Mouse (Mus musculus) embryonic fibroblast, embryonic 13.5 days (primary cell): ENCODE data around the gene Gabrr2.

Experiments
- CTCF ChIP-seq: IDR thresholded peaks from 2 replicates; pipeline ENCODE4 v1.5.1; 2011; ENCODE audit warnings: mild to moderate bottlenecking, control low read depth, low read length, moderate library complexity, borderline replicate concordance; ENCODE audit not compliant: insufficient read depth
- POLR2A ChIP-seq: IDR thresholded peaks from 2 replicates; pipeline ENCODE4 v1.6.1; 2011; ENCODE audit warnings: low read depth, mild to moderate bottlenecking, control low read depth, low read length, moderate library complexity

DNA sequence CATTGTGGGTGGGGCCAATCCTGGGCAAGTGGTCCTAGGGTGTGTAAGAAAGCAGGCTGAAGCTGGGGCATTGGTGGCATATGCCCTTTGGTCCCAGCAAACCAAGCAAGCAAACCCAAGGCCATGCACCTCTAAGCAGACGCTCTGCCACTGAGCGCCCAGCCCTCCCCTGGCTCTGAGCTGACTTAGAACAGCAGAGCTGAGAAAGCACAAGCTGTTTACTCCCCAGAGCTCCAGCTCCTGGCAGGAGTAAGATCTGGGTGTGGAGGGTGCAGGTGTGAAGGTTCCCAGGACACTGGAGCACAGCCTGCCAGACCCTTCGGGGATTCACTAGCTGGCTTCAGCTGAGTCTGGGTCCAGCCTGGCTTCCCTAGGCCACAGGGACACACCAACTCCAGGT lies 15.7 kb downstream of the Gabrr2 start:
- TF ChIP-seq CTCF (no peak), POLR2A (no peak)
